Mouse (Mus musculus) CH12.LX (cell line): ENCODE measurements around the gene Rfx4. TPM values are rescaled to one million over a fixed set of nuclear protein-coding genes. Genes with fewer than 3 reads are reported as not detected.

Source experiments
- DNase-seq: peaks from one replicate; pipeline ENCODE4 v3.0.0-alpha.2; 2013; ENCODE audit errors: extremely low read depth
- H3K27ac ChIP-seq: 2 replicates; pipeline ENCODE4 v1.5.1; 2012; ENCODE audit warnings: low read depth, mild to moderate bottlenecking, control low read depth, moderate library complexity; ENCODE audit not compliant: insufficient read depth
- H3K27me3 ChIP-seq: replicated peaks from 2 replicates; pipeline ENCODE3; 2012; ENCODE audit warnings: inconsistent platforms
- H3K36me3 ChIP-seq, 2 experiments: replicated peaks in 1 of 2; 2 replicates each; pipeline versions ENCODE3 to v1.6.1; 2012; ENCODE audit warnings: inconsistent platforms in 1 of 2, low read length in 1 of 2, mild to moderate bottlenecking in 1 of 2, mixed read lengths in 1 of 2, moderate library complexity in 1 of 2; ENCODE audit not compliant: control insufficient read depth in 1 of 2, insufficient read depth in 1 of 2
- H3K4me1 ChIP-seq, 2 experiments: 2 replicates each; pipeline ENCODE4 v1.6.1; 2012; ENCODE audit warnings: inconsistent platforms in 1 of 2, moderate library complexity in 1 of 2; ENCODE audit not compliant: insufficient read depth in 2 of 2, control insufficient read depth in 1 of 2
- H3K4me2 ChIP-seq: 2 replicates; pipeline ENCODE4 v1.6.1; 2012; ENCODE audit warnings: low read depth, mild to moderate bottlenecking, control low read depth; ENCODE audit not compliant: poor library complexity, insufficient read depth, severe bottlenecking
- H3K4me3 ChIP-seq, 3 experiments: fragments of 150-350 bp in 1 of 3; sonication (generic) in 1 of 3; replicated peaks in 1 of 3; 2 replicates each; pipeline versions ENCODE3 to v1.5.1; 2011 to 2012; ENCODE audit warnings: low read depth in 2 of 3, low read length in 2 of 3, mild to moderate bottlenecking in 2 of 3, moderate library complexity in 2 of 3, control low read depth in 1 of 3, improper control_type of control experiment in 1 of 3, inconsistent platforms in 1 of 3, mixed read lengths in 1 of 3; ENCODE audit not compliant: poor library complexity in 1 of 3
- H3K79me2 ChIP-seq: replicated peaks from 2 replicates; pipeline ENCODE4 v1.6.1; 2012; ENCODE audit warnings: mild to moderate bottlenecking, moderate library complexity; ENCODE audit not compliant: control insufficient read depth, poor library complexity, insufficient read depth, severe bottlenecking; ENCODE audit errors: extremely low read depth
- H3K9ac ChIP-seq: 2 replicates; pipeline ENCODE4 v1.6.1; 2012; ENCODE audit warnings: low read depth, mild to moderate bottlenecking, control low read depth, moderate library complexity; ENCODE audit not compliant: insufficient read depth
- H3K9me3 ChIP-seq: replicated peaks from 2 replicates; pipeline ENCODE3; 2012; ENCODE audit warnings: low read length, inconsistent platforms, mixed read lengths
- CHD1 ChIP-seq: IDR thresholded peaks from 2 replicates; pipeline ENCODE4 v1.6.1; 2012; ENCODE audit warnings: low read depth, low read length, improper control_type of control experiment, inconsistent platforms
- HCFC1 ChIP-seq: IDR thresholded peaks from 2 replicates; pipeline ENCODE4 v1.6.1; 2012; ENCODE audit warnings: low read depth, mild to moderate bottlenecking, inconsistent platforms, low read length, improper control_type of control experiment
- IRF4 ChIP-seq: IDR thresholded peaks from 2 replicates; pipeline ENCODE4 v1.6.1; 2014; ENCODE audit warnings: low read depth, mild to moderate bottlenecking, inconsistent platforms, low read length, improper control_type of control experiment
- JUND ChIP-seq: conservative IDR thresholded peaks from 2 replicates; pipeline ENCODE4 v1.6.1; 2011; ENCODE audit warnings: low read depth, low read length, improper control_type of control experiment
- MAFK ChIP-seq: IDR thresholded peaks from 2 replicates; pipeline ENCODE4 v1.6.1; 2011; ENCODE audit warnings: low read length, improper control_type of control experiment; ENCODE audit not compliant: insufficient replicate concordance
- MAX ChIP-seq: IDR thresholded peaks from 2 replicates; pipeline ENCODE4 v1.6.1; 2011; ENCODE audit warnings: low read length, improper control_type of control experiment
- MXI1 ChIP-seq: IDR thresholded peaks from 2 replicates; pipeline ENCODE4 v1.6.1; 2011; ENCODE audit warnings: mild to moderate bottlenecking, low read depth, low read length, improper control_type of control experiment
- NRF1 ChIP-seq: IDR thresholded peaks from 2 replicates; pipeline ENCODE4 v1.6.1; 2014; ENCODE audit warnings: low read depth, mild to moderate bottlenecking, inconsistent platforms, low read length, improper control_type of control experiment, moderate library complexity
- PAX5 ChIP-seq: IDR thresholded peaks from 2 replicates; pipeline ENCODE4 v1.6.1; 2012; ENCODE audit warnings: low read length, inconsistent platforms, mixed read lengths
- POLR2AphosphoS2 ChIP-seq: IDR thresholded peaks from 2 replicates; pipeline ENCODE4 v1.6.1; 2011; ENCODE audit warnings: low read depth, low read length, improper control_type of control experiment
- RAD21 ChIP-seq: IDR thresholded peaks from 2 replicates; pipeline ENCODE4 v1.6.1; 2011; ENCODE audit warnings: low read depth, mild to moderate bottlenecking, low read length, improper control_type of control experiment, moderate library complexity
- SMC3 ChIP-seq: IDR thresholded peaks from 2 replicates; pipeline ENCODE4 v1.6.1; 2011; ENCODE audit warnings: low read depth, low read length, improper control_type of control experiment
- ZC3H11A ChIP-seq: IDR thresholded peaks from 2 replicates; pipeline ENCODE4 v1.6.1; 2012; ENCODE audit warnings: low read depth, mild to moderate bottlenecking, inconsistent platforms, low read length, improper control_type of control experiment
- ZKSCAN1 ChIP-seq: IDR thresholded peaks from 2 replicates; pipeline ENCODE4 v1.6.1; 2012; ENCODE audit warnings: low read depth, inconsistent platforms, low read length, improper control_type of control experiment, borderline replicate concordance
- ZNF384 ChIP-seq: IDR thresholded peaks from 2 replicates; pipeline ENCODE4 v1.6.1; 2012; ENCODE audit warnings: low read depth, low read length, improper control_type of control experiment, inconsistent platforms
- dilution Hi-C: fragments of 300-500 bp; cut with MboI; formaldehyde crosslinking; loops from 2 replicates; pipeline ENCODE4 v1.14.3; 2020; ENCODE audit warnings: low sequenced_read_pairs; ENCODE audit not compliant: extremely low pct_unique_long_range_greater_than_20kb, extremely low pct_ligation_motif_present
- in situ Hi-C: fragments of 300-500 bp; cut with MboI; formaldehyde crosslinking; loops from 3 replicates; pipeline ENCODE4 v1.14.3; 2019; ENCODE audit warnings: low sequenced_read_pairs, low pct_ligation_motif_present, low pct_unique_long_range_greater_than_20kb, mixed read lengths
- polyA plus RNA-seq: library from polyadenylated mRNA; unstranded; fragments of >175 nt; gene quantifications from 2 replicates; pipeline ENCODE4 v1.2.1, GENCODE M21; 2012; ENCODE audit warnings: low read depth; ENCODE audit not compliant: insufficient read length
- total RNA-seq, 2 experiments: library from RNA; depleted of rRNA; stranded (reverse); fragments of 300-350 nt in 1 of 2; fragments of >200 nt in 1 of 2; gene quantifications; 2 replicates each; pipeline ENCODE4 v1.2.3; 2012 to 2014

Rfx4 gene
- total and polyA plus RNA-seq, 3 experiments = 0.04 TPM; not detected in 2

GRCm38 (mm10) chr10:84772380-84773130 lies 16.7 kb downstream of the Rfx4 start:
- Histone ChIP-seq H3K36me3 (no peaks in the 10 kb centered on the region), H3K27ac (no peak overlapping the region), H3K27me3 (peaks cover 5% of the 10 kb centered on the region), H3K9me3 (no peaks in the 10 kb centered on the region), H3K4me2 (no peak overlapping the region), H3K9ac (no peak overlapping the region), H3K79me2 (no peaks in the 10 kb centered on the region), H3K4me1 (peaks cover 6 to 25% of the 10 kb centered on the region in 2 experiments), H3K4me3 (no peak overlapping the region)
- in situ Hi-C loops (no loop called here), dilution Hi-C loops (no loop called here)
- no peak for DNase-seq
- TF ChIP-seq ZNF384 (peak; percentile 34; the same call in 1 of the 2 replicates), POLR2AphosphoS2 (no peak)

GRCm38 (mm10) chr10:84773889-84774288 lies 18.0 kb downstream of the Rfx4 start:
- H3K36me3 ChIP-seq = no peaks in the 10 kb centered on the region
- TF ChIP-seq ZKSCAN1 (no peak), HCFC1 (no peak), MAX (no peak), RAD21 (no peak), IRF4 (no peak), PAX5 (no peak), NRF1 (no peak), JUND (no peak), SMC3 (no peak), MAFK (no peak), ZC3H11A (no peak), MXI1 (no peak), CHD1 (no peak)
- DNase-seq = no peak
- no peak overlapping the region for H3K27ac ChIP-seq
- no peaks in the 10 kb centered on the region for H3K79me2 ChIP-seq
- in situ Hi-C loops (no loop called here), dilution Hi-C loops (no loop called here)
- no peak overlapping the region for H3K9ac ChIP-seq
- no peak overlapping the region for H3K4me3 ChIP-seq
- H3K9me3 ChIP-seq = no peaks in the 10 kb centered on the region
- H3K27me3 ChIP-seq = peaks cover 5% of the 10 kb centered on the region
- H3K4me1 ChIP-seq = peaks cover 6 to 28% of the 10 kb centered on the region in 2 experiments
- no peak overlapping the region for H3K4me2 ChIP-seq
